Mouse (Mus musculus): ENCODE results near the gene Dnal1.

- TF ChIP-seq CTCF (IDR thresholded peaks at IDR 0.05; ENCODE audit: low read depth, low read length): no peak
- TF ChIP-seq GATA1 (IDR thresholded peaks at IDR 0.05; ENCODE audit: borderline replicate concordance, low read length): no peak
- no peak for TF ChIP-seq TAL1 (conservative IDR thresholded peaks at IDR 0.05; ENCODE audit: low read depth, low read length)
- no peak for TF ChIP-seq GATA2 (IDR thresholded peaks at IDR 0.05; ENCODE audit: borderline replicate concordance, low read depth, low read length)
- TF ChIP-seq POLR2AphosphoS5 (IDR thresholded peaks at IDR 0.05; ENCODE audit: insufficient replicate concordance, low read depth, low read length): no peak
Measured at GRCm38 (mm10) chr12:84170610-84171009, 56.4 kb downstream of the Dnal1 start.

All from G1E (cell line).